Mouse (Mus musculus) CD4-positive, CD25-positive, alpha-beta regulatory T cell, adult 9 weeks (primary cell): ENCODE results near the gene Fndc3c1. TPM values are rescaled to one million over a fixed set of nuclear protein-coding genes. Genes with fewer than 3 reads are reported as not detected.

ENCODE experiments used
- polyA plus RNA-seq: library from polyadenylated mRNA; unstranded; fragments of 100-300 nt; shearing (Covaris generic); gene quantifications from one replicate; pipeline ENCODE4 v1.2.1, GENCODE M21; 2017

The Fndc3c1 gene
- polyA plus RNA-seq: not detected

GRCm38 (mm10) chrX:106485101-106485651, at the start of gene Fndc3c1:
Gene Fndc3c1 (minus strand): TSS chrX:106485401.

Other genes with a start within 250 kb of the Fndc3c1 start
- not detected for gene Fnd3c2, start 230.0 kb downstream of the Fndc3c1 start, polyA plus RNA-seq
- gene Gm5127, start 97.8 kb upstream of the Fndc3c1 start, polyA plus RNA-seq: 1.4 TPM
- 1.9 TPM for gene Cysltr1, start 118.3 kb upstream of the Fndc3c1 start, polyA plus RNA-seq